Mouse (Mus musculus) spleen, adult 2 months (tissue): ENCODE results near the gene Htr6. TPM values are rescaled to one million over a fixed set of nuclear protein-coding genes. Genes with fewer than 3 reads are reported as not detected.

Experiments used
- DNase-seq, 2 experiments: peaks; one replicate each; pipeline versions ENCODE4 v3.0.0 to v3.0.0-alpha.2; 2012 to 2021; ENCODE audit warnings: low spot score in 2 of 2, low read depth in 1 of 2
- H3K27ac ChIP-seq: fragments of 200-500 bp; 2 replicates; pipeline ENCODE4 v1.5.1; 2012; ENCODE audit warnings: low read length, inconsistent platforms; ENCODE audit not compliant: insufficient read depth
- H3K27me3 ChIP-seq: fragments of 200-500 bp; 2 replicates; pipeline ENCODE4 v1.6.1; 2012; ENCODE audit warnings: mild to moderate bottlenecking, moderate library complexity, low read length, inconsistent platforms; ENCODE audit not compliant: control insufficient read depth, insufficient read depth
- H3K36me3 ChIP-seq: fragments of 200-500 bp; 2 replicates; pipeline ENCODE4 v1.6.1; 2012; ENCODE audit warnings: mild to moderate bottlenecking, low read length, inconsistent platforms; ENCODE audit not compliant: control insufficient read depth, insufficient read depth
- H3K4me1 ChIP-seq: fragments of 200-500 bp; 2 replicates; pipeline ENCODE4 v1.6.1; 2011; ENCODE audit warnings: inconsistent platforms; ENCODE audit not compliant: control insufficient read depth, insufficient read depth, insufficient read length
- H3K4me3 ChIP-seq: fragments of 200-500 bp; 2 replicates; pipeline ENCODE4 v1.5.1; 2011; ENCODE audit warnings: mild to moderate bottlenecking, inconsistent platforms; ENCODE audit not compliant: insufficient read depth, insufficient read length; ENCODE audit errors: extremely low read depth
- CTCF ChIP-seq: fragments of 200-500 bp; IDR thresholded peaks from 2 replicates; pipeline ENCODE4 v1.5.1; 2011; ENCODE audit warnings: mild to moderate bottlenecking, inconsistent platforms; ENCODE audit not compliant: insufficient read depth, insufficient read length, insufficient replicate concordance; ENCODE audit errors: extremely low read depth
- POLR2A ChIP-seq: fragments of 200-500 bp; IDR thresholded peaks from 2 replicates; pipeline ENCODE4 v1.6.1; 2011; ENCODE audit warnings: low read depth, low read length, inconsistent platforms
- WGBS: fragments of 180-500 bp; shearing (Covaris S2); methylation state at CpG from one replicate; pipeline ENCODE4 v1.1.7; 2018; 5-methylcytosine and 5-hydroxymethylcytosine counted together
- polyA plus RNA-seq: library from polyadenylated mRNA; depleted of rRNA; stranded (reverse); fragments of >200 nt; gene quantifications from 2 replicates; pipeline ENCODE4 v1.2.3, GENCODE M21; 2012

The Htr6 gene
- polyA plus RNA-seq, 1 experiment: not detected

GRCm38 (mm10) chr4:139053391-139053790 is 22.0 kb downstream of the Htr6 start:
- no peaks in the 10 kb centered on the region for H3K27me3 ChIP-seq
- DNase-seq: no peak
- H3K4me3 ChIP-seq: no peak overlapping the region
- TF ChIP-seq POLR2A (no peak), CTCF (no peak)
- no peaks in the 10 kb centered on the region for H3K4me1 ChIP-seq
- peaks cover 3% of the 10 kb centered on the region for H3K36me3 ChIP-seq
- 91% methylated on average over 5 of the region's 5 CpGs for WGBS
- no peak overlapping the region for H3K27ac ChIP-seq

GRCm38 (mm10) chr4:139052796-139053195 is 22.6 kb downstream of the Htr6 start:
- no peak for DNase-seq
- 89% methylated on average over 7 of the region's 7 CpGs for WGBS
- TF ChIP-seq CTCF: no peak
- TF ChIP-seq POLR2A: no peak
- H3K4me3 ChIP-seq: no peak overlapping the region
- H3K27me3 ChIP-seq: no peaks in the 10 kb centered on the region
- no peak overlapping the region for H3K27ac ChIP-seq
- H3K4me1 ChIP-seq: no peaks in the 10 kb centered on the region
- no peaks in the 10 kb centered on the region; the same call in 1 of the 2 replicates for H3K36me3 ChIP-seq

GRCm38 (mm10) chr4:139048518-139048917 is 26.9 kb downstream of the Htr6 start:
- TF ChIP-seq CTCF (no peak), POLR2A (no peak)
- H3K4me1 ChIP-seq: no peaks in the 10 kb centered on the region
- H3K27ac ChIP-seq: no peak overlapping the region
- no peak overlapping the region for H3K4me3 ChIP-seq
- 93% methylated on average over 6 of the region's 6 CpGs for WGBS
- DNase-seq: no peak
- H3K36me3 ChIP-seq: no peaks in the 10 kb centered on the region; the same call in 1 of the 2 replicates
- H3K27me3 ChIP-seq: no peaks in the 10 kb centered on the region

- Histone ChIP-seq H3K4me1 (no peaks in the 10 kb centered on the region), H3K36me3 (no peaks in the 10 kb centered on the region; the same call in 1 of the 2 replicates), H3K4me3 (no peak overlapping the region), H3K27ac (no peak overlapping the region), H3K27me3 (no peaks in the 10 kb centered on the region)
- TF ChIP-seq CTCF: no peak
- TF ChIP-seq POLR2A: no peak
- 89% methylated on average over 5 of the region's 5 CpGs for WGBS
- no peak for DNase-seq
Observed at GRCm38 (mm10) chr4:139046354-139046753, 29.0 kb downstream of the Htr6 start.

GRCm38 (mm10) chr4:139044566-139044965 is 30.8 kb downstream of the Htr6 start:
- Histone ChIP-seq H3K27me3 (no peaks in the 10 kb centered on the region), H3K27ac (no peak overlapping the region), H3K4me3 (no peak overlapping the region), H3K36me3 (peaks cover 3% of the 10 kb centered on the region; the same call in 1 of the 2 replicates), H3K4me1 (no peaks in the 10 kb centered on the region)
- TF ChIP-seq CTCF: no peak
- no peak for TF ChIP-seq POLR2A
- 95% methylated on average over 5 of the region's 5 CpGs for WGBS
- DNase-seq: no peak

- no peak overlapping the region for H3K27ac ChIP-seq
- H3K27me3 ChIP-seq: no peaks in the 10 kb centered on the region
- H3K36me3 ChIP-seq: peaks cover 4% of the 10 kb centered on the region; the same call in 1 of the 2 replicates
- TF ChIP-seq POLR2A: no peak
- no peak for TF ChIP-seq CTCF
- DNase-seq: no peak
- H3K4me1 ChIP-seq: no peaks in the 10 kb centered on the region
- WGBS: 34% methylated on average over 2 of the region's 2 CpGs
- H3K4me3 ChIP-seq: no peak overlapping the region
Observed at GRCm38 (mm10) chr4:139043600-139043999, 31.8 kb downstream of the Htr6 start.

- no peak for DNase-seq
- H3K27me3 ChIP-seq: no peaks in the 10 kb centered on the region
- H3K27ac ChIP-seq: no peak overlapping the region
- peaks cover 5% of the 10 kb centered on the region; the same call in 1 of the 2 replicates for H3K36me3 ChIP-seq
- TF ChIP-seq CTCF (no peak), POLR2A (no peak)
- H3K4me1 ChIP-seq: no peaks in the 10 kb centered on the region
- H3K4me3 ChIP-seq: no peak overlapping the region
- 85% methylated on average over 5 of the region's 5 CpGs for WGBS
Observed at GRCm38 (mm10) chr4:139042611-139043010, 32.8 kb downstream of the Htr6 start.
